Mouse (Mus musculus) olfactory bulb, adult 2 months (tissue): ENCODE data around the gene Ttc21a. TPM values are rescaled to one million over a fixed set of nuclear protein-coding genes. Genes with fewer than 3 reads are reported as not detected.

ENCODE experiments used
- H3K27ac ChIP-seq: fragments of 200-500 bp; 2 replicates; pipeline ENCODE4 v1.5.1; 2012; ENCODE audit warnings: low read depth, low read length; ENCODE audit not compliant: insufficient read depth
- H3K4me1 ChIP-seq: fragments of 200-500 bp; 2 replicates; pipeline ENCODE4 v1.6.1; 2012; ENCODE audit warnings: low read length; ENCODE audit not compliant: control insufficient read depth, insufficient read depth
- H3K4me3 ChIP-seq: fragments of 200-500 bp; 2 replicates; pipeline ENCODE4 v1.5.1; 2012; ENCODE audit warnings: mild to moderate bottlenecking, low read depth, low read length, moderate library complexity; ENCODE audit not compliant: insufficient read depth
- CTCF ChIP-seq: fragments of 200-500 bp; IDR thresholded peaks from 2 replicates; pipeline ENCODE4 v1.5.1; 2012; ENCODE audit warnings: low read depth, mild to moderate bottlenecking, low read length, moderate library complexity; ENCODE audit not compliant: insufficient read depth
- POLR2A ChIP-seq: fragments of 200-500 bp; IDR thresholded peaks from 2 replicates; pipeline ENCODE4 v1.6.1; 2012; ENCODE audit warnings: mild to moderate bottlenecking, low read depth, low read length, moderate library complexity; ENCODE audit not compliant: insufficient read depth
- WGBS: fragments of 180-500 bp; shearing (Covaris S2); methylation state at CpG from one replicate; pipeline ENCODE4 v1.1.7; 2018; 5-methylcytosine and 5-hydroxymethylcytosine counted together
- polyA plus RNA-seq: library from polyadenylated mRNA; stranded (reverse); fragments of >200 nt; gene quantifications from 2 replicates; pipeline ENCODE4 v1.2.4, GENCODE M21; 2012; ENCODE audit warnings: low replicate concordance; ENCODE audit not compliant: missing spikeins, insufficient read depth, insufficient read length

Ttc21a gene
- polyA plus RNA-seq, 1 experiment: not detected

- H3K4me1 ChIP-seq: peaks cover 47% of the 10 kb centered on the region
- H3K4me3 ChIP-seq: peak overlapping the region; percentile 68
- TF ChIP-seq CTCF (0 out of 2 replicates have a peak, but pooled peaks have one; percentile 1), POLR2A (no peak)
- H3K27ac ChIP-seq: peak overlapping the region; percentile 49
- 0% methylated on average over 48 of the region's 48 CpGs for WGBS
These were observed 45.6 kb downstream of the Ttc21a start for GRCm38 (mm10) chr9:119982956-119983551.

- Histone ChIP-seq H3K4me1 (peaks cover 39% of the 10 kb centered on the region), H3K4me3 (peak overlapping the region; percentile 68), H3K27ac (0 out of 2 replicates have a peak overlapping the region, but pooled peaks have one; percentile 12)
- WGBS: 3% methylated on average over 77 of the region's 79 CpGs
- TF ChIP-seq POLR2A: peak; percentile 72; the same call in 1 of the 2 replicates
- no peak for TF ChIP-seq CTCF
These were observed 46.5 kb downstream of the Ttc21a start for GRCm38 (mm10) chr9:119983585-119984535.

- H3K4me1 ChIP-seq: peaks cover 37% of the 10 kb centered on the region
- no peak for TF ChIP-seq CTCF
- TF ChIP-seq POLR2A: no peak
- 43% methylated on average over 14 of the region's 14 CpGs for WGBS
- H3K4me3 ChIP-seq: peak within 1 kb of the TSS; percentile 68
- 0 out of 2 replicates have a peak within 1 kb of the TSS, but pooled peaks have one; percentile 12 for H3K27ac ChIP-seq
These were observed 47.2 kb downstream of the Ttc21a start, which contains the start of gene Csrnp1 for GRCm38 (mm10) chr9:119984536-119985011. Csrnp1 (minus strand) TSS chr9:119984658.

- 87% methylated on average over 10 of the region's 10 CpGs for WGBS
- Histone ChIP-seq H3K4me3 (no peak overlapping the region), H3K27ac (no peak overlapping the region), H3K4me1 (peaks cover 25% of the 10 kb centered on the region)
- no peak for TF ChIP-seq POLR2A
- TF ChIP-seq CTCF: no peak
These were observed 48.6 kb downstream of the Ttc21a start for GRCm38 (mm10) chr9:119985881-119986574.

GRCm38 (mm10) chr9:119988304-119988703 is 50.9 kb downstream of the Ttc21a start:
- H3K4me3 ChIP-seq: no peak overlapping the region
- WGBS: 80% methylated on average over 7 of the region's 7 CpGs
- peaks cover 4% of the 10 kb centered on the region; the same call in 1 of the 2 replicates for H3K4me1 ChIP-seq
- TF ChIP-seq CTCF (no peak), POLR2A (no peak)
- no peak overlapping the region for H3K27ac ChIP-seq

- Histone ChIP-seq H3K4me1 (no peaks in the 10 kb centered on the region), H3K4me3 (no peak overlapping the region), H3K27ac (no peak overlapping the region)
- TF ChIP-seq CTCF (no peak), POLR2A (no peak)
- WGBS: 36% methylated on average over 5 of the region's 5 CpGs
These were observed 53.9 kb downstream of the Ttc21a start for GRCm38 (mm10) chr9:119991310-119991709.

GRCm38 (mm10) chr9:119993092-119993844 is 55.9 kb downstream of the Ttc21a start:
- H3K4me1 ChIP-seq: no peaks in the 10 kb centered on the region
- H3K4me3 ChIP-seq: no peak overlapping the region
- TF ChIP-seq POLR2A: no peak
- TF ChIP-seq CTCF: no peak
- 70% methylated on average over 10 of the region's 10 CpGs for WGBS
- no peak overlapping the region for H3K27ac ChIP-seq

- Histone ChIP-seq H3K27ac (no peak overlapping the region), H3K4me1 (no peaks in the 10 kb centered on the region), H3K4me3 (no peak overlapping the region)
- TF ChIP-seq CTCF (no peak), POLR2A (no peak)
- WGBS: 84% methylated on average over 7 of the region's 7 CpGs
These were observed 56.8 kb downstream of the Ttc21a start for GRCm38 (mm10) chr9:119994207-119994606.
